Mouse (Mus musculus) inflammation-experienced regulatory T-cells, adult 16 weeks (primary cell): Measurements from ENCODE around the gene Zfp955b. TPM values are rescaled to one million over a fixed set of nuclear protein-coding genes. Genes with fewer than 3 reads are reported as not detected.

Source experiments
- polyA plus RNA-seq: library from polyadenylated mRNA; unstranded; fragments of 100-300 nt; shearing (Covaris generic); gene quantifications from one replicate; pipeline ENCODE4 v1.2.1, GENCODE M21; 2017

Zfp955b gene
- 18.0 TPM for polyA plus RNA-seq

GRCm38 (mm10) chr17:33289039-33289875, at the start of gene Zfp955b:
Gene Zfp955b, plus strand, starts transcription at chr17:33289544.

GRCm38 (mm10) chr17:33254530-33255318, 34.6 kb upstream of the Zfp955b start, which contains the start of gene Zfp955a:
Gene Zfp955a, minus strand, starts transcription at chr17:33255145.

GRCm38 (mm10) chr17:33264376-33264775, 25.0 kb upstream of the Zfp955b start, which contains the start of gene Olfr63:
Gene Olfr63, plus strand, starts transcription at chr17:33264676.

Other genes with a start within 250 kb of the Zfp955b start
- gene 4921501E09Rik, start 221.5 kb upstream of the Zfp955b start, polyA plus RNA-seq = not detected
- 7.5 TPM for gene Zfp563, start 200.2 kb upstream of the Zfp955b start, polyA plus RNA-seq
- gene Morc2b, start 149.9 kb upstream of the Zfp955b start, polyA plus RNA-seq = not detected
- not detected for gene Olfr55, start 121.1 kb upstream of the Zfp955b start, polyA plus RNA-seq
- gene Olfr239, start 98.2 kb upstream of the Zfp955b start, polyA plus RNA-seq = not detected
- gene Olfr1564, start 67.9 kb upstream of the Zfp955b start, polyA plus RNA-seq = not detected
- gene Zfp955a, start 34.4 kb upstream of the Zfp955b start, polyA plus RNA-seq = 22.5 TPM
- gene Olfr63, start 24.9 kb upstream of the Zfp955b start, polyA plus RNA-seq = not detected
- 10.5 TPM for gene Zfp81, start 69.3 kb downstream of the Zfp955b start, polyA plus RNA-seq
- 7.8 TPM for gene Zfp101, start 105.1 kb downstream of the Zfp955b start, polyA plus RNA-seq
- not detected for gene Actl9, start 143.4 kb downstream of the Zfp955b start, polyA plus RNA-seq
- gene Adamts10, start 234.7 kb downstream of the Zfp955b start, polyA plus RNA-seq = 131 TPM